ENCODE assay signal across 1 mouse cellular context in the genomic region with DNA sequence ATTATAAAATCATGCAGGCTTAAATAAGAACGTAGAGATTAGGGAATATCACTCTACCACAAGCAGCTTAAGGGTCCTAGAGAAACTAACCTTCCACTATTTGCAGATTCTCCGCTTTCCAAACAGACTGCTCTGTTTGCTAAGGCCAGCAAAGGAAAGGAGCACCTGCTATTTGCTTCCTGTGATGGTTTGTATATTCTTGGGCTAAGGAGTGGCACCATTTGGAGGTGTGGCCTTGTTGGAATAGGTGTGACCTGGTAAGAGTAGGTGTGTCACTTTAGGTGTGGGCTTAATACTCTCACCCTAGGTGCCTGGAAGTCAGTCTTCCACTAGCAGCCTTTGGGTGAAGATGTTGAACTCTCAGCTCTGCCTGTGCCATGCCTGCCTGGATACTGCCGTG.
TF ChIP-seq lines count a peak whose summit lies in the region.

No protein-coding gene starts in this region.

TF ChIP-seq in MEL, 35 proteins besides CTCF, POLR2A, EP300 and RAD21:
- TF ChIP-seq TAL1 (IDR thresholded peaks at IDR 0.05; ENCODE audit: low read length) = no peak
- no peak for TF ChIP-seq POLR2AphosphoS5 (IDR thresholded peaks at IDR 0.05; ENCODE audit: borderline replicate concordance, low read depth, low read length)
- no peak for TF ChIP-seq KAT2A (conservative IDR thresholded peaks at IDR 0.05; ENCODE audit: low read depth, low read length)
- no peak for TF ChIP-seq SIN3A (IDR thresholded peaks at IDR 0.05; ENCODE audit: low read length)
- TF ChIP-seq ZMIZ1 (IDR thresholded peaks at IDR 0.05; ENCODE audit: low read depth, low read length) = no peak
- no peak for TF ChIP-seq MAFK (IDR thresholded peaks at IDR 0.05; ENCODE audit: borderline replicate concordance, low read depth, low read length)
- TF ChIP-seq CHD2 (IDR thresholded peaks at IDR 0.05; ENCODE audit: low read length) = no peak
- no peak for TF ChIP-seq MAZ (IDR thresholded peaks at IDR 0.05; ENCODE audit: low read depth, low read length)
- no peak for TF ChIP-seq CHD1 (IDR thresholded peaks at IDR 0.05; ENCODE audit: low read depth, low read length)
- no peak for TF ChIP-seq ZKSCAN1 (IDR thresholded peaks at IDR 0.05; ENCODE audit: low read depth, low read length)
- TF ChIP-seq BHLHE40 (IDR thresholded peaks at IDR 0.05; ENCODE audit: borderline replicate concordance, low read depth, low read length) = no peak
